Mouse (Mus musculus) forebrain, embryonic 16.5 days (tissue): ENCODE data around the gene Ahdc1. TPM values are rescaled to one million over a fixed set of nuclear protein-coding genes. Genes with fewer than 3 reads are reported as not detected.
A peak's percentile ranks its signal among the peaks of the same experiment; 100 is the strongest.

Source experiments
- ATAC-seq: fragments of 200-750 bp; cut with Nextera tagmentation; 2 replicates; pipeline ENCODE4 v1.8.0; 2017; ENCODE audit warnings: mild to moderate bottlenecking, moderate library complexity
- H3K27ac ChIP-seq: fragments of 300-500 bp; sonication (generic); 2 replicates; pipeline ENCODE4 v1.5.1; 2014; ENCODE audit warnings: low read length, control low read depth
- H3K27me3 ChIP-seq: fragments of 300-500 bp; sonication (generic); replicated peaks from 2 replicates; pipeline ENCODE4 v1.6.1; 2014; ENCODE audit warnings: low read length; ENCODE audit not compliant: control insufficient read depth, insufficient read depth
- H3K36me3 ChIP-seq: fragments of 300-500 bp; sonication (generic); 2 replicates; pipeline ENCODE4 v1.6.1; 2014; ENCODE audit not compliant: control insufficient read depth, insufficient read depth
- H3K4me1 ChIP-seq: fragments of 300-500 bp; sonication (generic); replicated peaks from 2 replicates; pipeline ENCODE4 v1.6.1; 2014; ENCODE audit warnings: low read length; ENCODE audit not compliant: control insufficient read depth, insufficient read depth
- H3K4me2 ChIP-seq: fragments of 300-500 bp; sonication (generic); 2 replicates; pipeline ENCODE4 v1.6.1; 2014; ENCODE audit warnings: mild to moderate bottlenecking, low read length, control low read depth
- H3K4me3 ChIP-seq: fragments of 300-500 bp; sonication (generic); replicated peaks from 2 replicates; pipeline ENCODE4 v1.5.1; 2014; ENCODE audit warnings: mild to moderate bottlenecking, low read length, control low read depth
- H3K9ac ChIP-seq: fragments of 300-500 bp; sonication (generic); replicated peaks from 2 replicates; pipeline ENCODE4 v1.6.1; 2014; ENCODE audit warnings: low read depth, low read length, control low read depth
- H3K9me3 ChIP-seq: fragments of 300-500 bp; sonication (generic); 2 replicates; pipeline ENCODE4 v1.6.1; 2016; ENCODE audit warnings: low read length; ENCODE audit not compliant: control insufficient read depth
- WGBS: fragments of 180-500 bp; shearing (Covaris S2); extraction: QIAGEN DNeasy Blood & Tissue Kit; methylation state at CpG from one replicate; pipeline ENCODE4 v1.1.7; 2014; 5-methylcytosine and 5-hydroxymethylcytosine counted together
- polyA plus RNA-seq: library from polyadenylated mRNA; unstranded; fragments of >200 nt; fragmentation: Nextera tagmentation; extraction: Ambion mirVana; gene quantifications from 2 replicates; pipeline ENCODE4 v1.2.1, GENCODE M21; 2015

The Ahdc1 gene
- polyA plus RNA-seq, 1 experiment from 2014 or later: 13.0 TPM

DNA sequence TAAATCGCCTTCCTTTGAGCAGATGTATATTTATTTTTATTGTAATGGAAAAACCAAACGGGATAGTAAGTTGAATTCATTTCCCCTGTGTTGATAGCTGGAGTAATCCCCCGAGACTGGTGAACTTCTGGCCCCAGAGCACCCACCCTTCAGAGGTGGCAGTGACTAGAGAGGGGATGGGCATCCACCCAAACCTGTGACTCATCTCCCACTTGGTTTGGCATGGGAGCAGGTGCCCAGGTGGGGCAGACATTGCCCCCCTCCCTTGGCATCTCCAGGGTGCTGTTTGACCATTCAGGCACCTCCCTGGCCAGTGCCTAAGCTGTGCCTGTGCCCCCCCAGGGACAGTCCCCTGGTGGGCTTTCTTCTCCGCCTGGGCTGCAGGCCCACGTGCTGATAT is 3.0 kb downstream of the Ahdc1 start:
- peaks cover 60% of the 10 kb centered on the region for H3K4me1 ChIP-seq
- 20% methylated on average over 5 of the region's 5 CpGs for WGBS
- H3K9ac ChIP-seq: peak overlapping the region; percentile 99
- no peaks in the 10 kb centered on the region for H3K36me3 ChIP-seq
- peak overlapping the region; percentile 76 for H3K4me2 ChIP-seq
- peak overlapping the region; percentile 98 for H3K27ac ChIP-seq
- peak overlapping the region; percentile 93 for H3K4me3 ChIP-seq
- peaks cover 10% of the 10 kb centered on the region for H3K27me3 ChIP-seq
- H3K9me3 ChIP-seq: no peaks in the 10 kb centered on the region
- no peak for ATAC-seq

DNA sequence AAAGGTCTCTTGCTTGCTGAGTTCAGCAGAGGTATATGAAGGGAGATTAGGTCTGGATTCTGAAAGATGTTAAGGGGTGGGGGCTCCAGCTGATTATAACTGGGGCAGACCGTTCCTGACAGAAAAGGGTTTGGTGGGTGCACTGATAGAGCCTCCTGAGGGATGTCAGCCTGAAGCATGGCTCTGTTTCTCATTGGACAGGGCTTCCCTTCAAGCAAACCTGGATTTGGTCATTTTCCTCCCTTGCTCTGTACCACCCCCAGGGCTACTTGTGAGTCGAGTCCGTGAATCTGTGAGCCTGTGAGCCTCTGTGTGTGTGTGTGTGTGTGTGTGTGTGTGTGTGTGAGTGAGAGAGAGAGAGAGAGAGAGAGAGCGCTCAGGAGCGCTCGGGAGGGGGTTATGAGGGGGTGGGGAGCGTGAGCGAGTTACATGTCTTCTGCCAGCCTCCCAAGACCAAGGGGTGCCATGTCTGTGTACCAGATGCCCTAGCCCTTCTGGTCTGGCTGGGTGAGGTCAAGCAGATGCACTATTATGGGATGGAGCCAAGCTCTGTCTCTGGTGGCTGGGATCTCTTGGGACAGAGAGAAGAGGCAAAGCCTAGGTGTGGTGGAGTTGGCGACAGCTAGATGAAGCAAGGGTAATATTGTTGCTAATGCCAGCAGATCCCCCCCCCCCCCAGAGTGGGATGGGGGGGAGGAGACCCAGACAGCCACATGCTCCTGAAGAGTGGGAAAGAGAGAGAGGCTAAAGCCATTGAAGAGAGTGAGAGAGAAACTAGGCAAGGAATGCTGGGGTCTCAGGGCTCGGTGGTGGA is 4.0 kb downstream of the Ahdc1 start:
- no peak for ATAC-seq
- H3K9ac ChIP-seq: peak overlapping the region; percentile 18; the same call in 1 of the 2 replicates
- 17% methylated on average over 10 of the region's 10 CpGs for WGBS
- peaks cover 6% of the 10 kb centered on the region for H3K27me3 ChIP-seq
- H3K9me3 ChIP-seq: no peaks in the 10 kb centered on the region
- H3K4me1 ChIP-seq: peaks cover 68% of the 10 kb centered on the region
- H3K4me2 ChIP-seq: peak overlapping the region; percentile 76
- peak overlapping the region; percentile 93 for H3K4me3 ChIP-seq
- peak overlapping the region; percentile 39 for H3K27ac ChIP-seq
- H3K36me3 ChIP-seq: no peaks in the 10 kb centered on the region

DNA sequence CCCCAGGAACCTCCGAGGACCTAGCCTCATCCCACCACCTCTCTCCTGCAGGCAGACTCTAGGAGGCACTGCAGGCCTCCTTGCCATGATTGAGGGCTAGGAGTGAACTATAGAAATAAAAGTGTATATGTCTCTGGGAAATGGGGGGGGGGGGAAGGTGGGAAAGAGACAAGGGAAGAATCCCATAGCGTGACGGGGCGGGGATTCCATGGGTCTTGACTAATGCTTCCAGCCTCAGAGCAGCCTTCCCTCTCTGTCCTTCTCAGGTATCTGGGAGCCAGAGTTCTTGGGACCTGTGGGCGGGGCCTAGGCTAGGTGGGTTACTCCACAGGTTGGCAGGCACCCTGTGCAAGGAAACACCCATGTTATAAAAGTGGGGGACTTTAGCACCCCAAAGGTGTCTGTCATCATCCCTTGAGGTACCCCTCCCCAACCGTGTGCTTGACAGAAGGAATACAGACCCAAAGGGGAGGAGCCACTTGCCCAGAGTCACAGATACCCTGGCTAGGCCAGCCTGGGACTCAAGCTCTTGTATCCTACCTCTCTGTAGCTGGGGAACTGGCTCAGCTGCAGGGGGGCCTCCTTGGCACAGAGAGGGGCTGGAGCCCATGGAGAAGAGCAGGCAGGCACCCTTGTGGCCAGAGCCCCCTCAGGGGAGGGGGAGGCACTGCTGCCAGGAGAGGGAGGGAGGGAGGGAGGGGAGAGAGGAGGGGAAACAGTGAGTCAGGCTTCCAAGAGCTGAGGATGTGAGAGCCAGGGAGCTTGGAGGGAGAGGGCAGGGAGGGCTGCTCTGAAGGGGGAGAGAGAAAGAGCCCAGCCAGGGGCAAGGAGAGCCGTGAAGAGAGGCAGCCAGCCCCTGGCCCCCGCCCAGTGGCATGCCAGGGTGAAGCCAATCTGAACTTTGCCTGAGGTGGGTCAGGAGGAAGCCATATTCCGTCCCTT is 4.9 kb downstream of the Ahdc1 start:
- peak; percentile 14; the same call in 1 of the 2 replicates for ATAC-seq
- 30% methylated on average over 9 of the region's 9 CpGs for WGBS
- Histone ChIP-seq H3K9me3 (no peaks in the 10 kb centered on the region), H3K9ac (peak overlapping the region; percentile 14; the same call in 1 of the 2 replicates), H3K27ac (peak overlapping the region; percentile 31; the same call in 1 of the 2 replicates), H3K4me1 (peaks cover 72% of the 10 kb centered on the region), H3K36me3 (no peaks in the 10 kb centered on the region), H3K27me3 (no peaks in the 10 kb centered on the region; the same call in 1 of the 2 replicates), H3K4me3 (0 out of 2 replicates have a peak overlapping the region, but pooled peaks have one; percentile 3), H3K4me2 (peak overlapping the region; percentile 76)

DNA sequence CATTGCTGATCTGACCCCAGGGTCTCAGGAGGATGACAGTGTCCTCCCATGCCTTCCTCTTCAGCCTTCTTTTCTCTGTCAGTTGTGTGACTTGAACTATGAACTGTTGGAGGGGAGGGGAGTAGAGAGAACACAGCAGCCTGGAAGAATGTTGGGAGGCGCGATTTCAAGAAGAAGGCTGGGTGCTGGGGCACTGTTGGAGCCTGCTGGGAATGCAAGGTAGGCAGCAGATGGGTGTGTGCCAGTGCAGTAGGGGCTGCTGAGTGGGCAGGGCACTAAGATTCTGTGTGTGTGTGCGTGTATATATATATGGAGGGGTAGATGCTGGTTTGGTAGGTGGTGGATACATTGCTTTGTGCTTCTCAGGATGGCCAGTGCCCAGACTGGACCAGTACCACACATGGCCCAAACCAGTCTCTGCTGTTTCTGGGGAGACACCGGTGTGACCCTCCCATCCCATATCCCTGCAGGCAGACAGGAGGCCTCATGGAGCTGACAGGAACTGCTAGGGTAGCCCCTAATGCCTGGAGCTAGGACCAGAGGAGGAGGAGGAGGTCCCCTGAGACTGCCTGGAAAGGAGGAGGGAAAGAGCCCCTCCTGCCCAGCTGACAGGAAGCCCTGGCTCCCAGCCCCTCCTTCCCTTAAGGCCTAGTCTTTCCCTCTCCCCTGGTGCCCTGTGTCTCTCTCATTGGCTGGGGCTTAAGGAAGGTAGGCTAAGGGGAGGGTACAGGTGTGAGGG is 5.8 kb downstream of the Ahdc1 start:
- Histone ChIP-seq H3K9ac (peak overlapping the region; percentile 14; the same call in 1 of the 2 replicates), H3K27me3 (no peaks in the 10 kb centered on the region), H3K9me3 (no peaks in the 10 kb centered on the region), H3K4me1 (peaks cover 78% of the 10 kb centered on the region), H3K4me3 (no peak overlapping the region), H3K4me2 (peak overlapping the region; percentile 18; the same call in 1 of the 2 replicates), H3K36me3 (no peaks in the 10 kb centered on the region), H3K27ac (peak overlapping the region; percentile 23; the same call in 1 of the 2 replicates)
- no peak for ATAC-seq
- 35% methylated on average over 4 of the region's 4 CpGs for whole genome bisulfite sequencing

DNA sequence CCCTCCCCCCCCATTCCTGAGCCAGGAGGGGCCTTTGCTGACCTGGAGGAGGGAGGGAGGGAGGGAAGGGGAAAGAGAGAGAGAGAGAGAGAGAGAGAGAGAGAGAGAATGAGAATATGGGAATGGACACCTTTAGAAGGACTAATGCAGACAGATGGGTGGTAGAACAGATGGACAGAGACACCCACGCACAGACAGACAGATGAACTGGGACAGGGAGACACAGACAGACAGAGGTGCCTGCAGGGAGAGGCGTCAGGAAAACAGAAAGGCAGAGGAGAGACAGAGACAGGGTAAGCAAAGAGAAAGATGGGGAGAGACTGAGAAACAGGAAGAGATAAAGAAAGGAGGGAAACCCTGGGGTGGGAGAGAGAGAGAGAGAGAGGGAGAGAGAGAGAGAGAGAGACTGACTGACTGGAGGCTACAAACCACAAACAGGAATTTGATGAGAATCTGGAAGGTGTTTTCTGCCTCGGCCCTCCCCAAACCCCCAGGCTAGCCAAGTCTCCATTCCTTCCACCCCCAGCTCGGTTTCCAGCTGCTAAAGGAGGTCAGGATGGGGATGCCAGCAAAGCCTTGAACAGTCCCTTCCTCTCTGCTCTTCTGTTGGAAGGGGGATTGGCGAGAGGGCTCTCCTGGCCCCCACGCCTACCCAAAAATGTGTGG is 6.7 kb downstream of the Ahdc1 start:
- ATAC-seq: no peak
- H3K36me3 ChIP-seq: no peaks in the 10 kb centered on the region
- H3K4me3 ChIP-seq: no peak overlapping the region
- H3K27me3 ChIP-seq: no peaks in the 10 kb centered on the region
- WGBS: 66% methylated on average over 6 of the region's 6 CpGs
- no peak overlapping the region for H3K9ac ChIP-seq
- peaks cover 87% of the 10 kb centered on the region for H3K4me1 ChIP-seq
- no peak overlapping the region for H3K4me2 ChIP-seq
- H3K9me3 ChIP-seq: no peaks in the 10 kb centered on the region
- H3K27ac ChIP-seq: no peak overlapping the region

DNA sequence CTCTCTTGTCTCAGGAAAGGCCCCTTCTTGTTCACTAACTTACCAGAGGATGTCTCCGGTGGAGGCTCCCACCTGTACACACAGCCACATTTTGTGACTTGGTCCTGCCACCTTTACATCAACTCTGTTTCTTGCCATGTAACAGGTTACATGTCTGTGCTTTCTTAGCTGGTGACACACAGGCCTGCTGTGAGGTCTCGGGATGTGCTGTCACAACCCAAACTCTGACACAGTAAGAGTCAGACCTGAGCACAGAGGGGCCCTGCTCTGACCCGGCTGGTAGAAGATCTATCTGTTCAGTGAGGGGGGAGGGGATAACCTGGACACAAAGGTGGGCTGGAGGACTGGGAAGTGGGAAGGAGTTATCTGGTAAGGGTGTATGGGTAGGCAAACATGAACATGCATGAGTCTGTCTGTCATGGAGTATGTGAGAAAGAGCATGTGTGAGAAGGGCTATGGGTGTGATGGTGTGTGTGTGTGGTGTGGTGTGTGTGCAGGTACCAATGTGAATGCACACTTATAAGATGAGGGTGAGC is 7.3 kb downstream of the Ahdc1 start:
- Histone ChIP-seq H3K4me2 (no peak overlapping the region), H3K9ac (no peak overlapping the region), H3K4me3 (no peak overlapping the region), H3K4me1 (peaks cover 89% of the 10 kb centered on the region), H3K27ac (no peak overlapping the region), H3K9me3 (no peaks in the 10 kb centered on the region), H3K27me3 (no peaks in the 10 kb centered on the region), H3K36me3 (no peaks in the 10 kb centered on the region)
- ATAC-seq: no peak
- WGBS: 74% methylated on average over 3 of the region's 3 CpGs

DNA sequence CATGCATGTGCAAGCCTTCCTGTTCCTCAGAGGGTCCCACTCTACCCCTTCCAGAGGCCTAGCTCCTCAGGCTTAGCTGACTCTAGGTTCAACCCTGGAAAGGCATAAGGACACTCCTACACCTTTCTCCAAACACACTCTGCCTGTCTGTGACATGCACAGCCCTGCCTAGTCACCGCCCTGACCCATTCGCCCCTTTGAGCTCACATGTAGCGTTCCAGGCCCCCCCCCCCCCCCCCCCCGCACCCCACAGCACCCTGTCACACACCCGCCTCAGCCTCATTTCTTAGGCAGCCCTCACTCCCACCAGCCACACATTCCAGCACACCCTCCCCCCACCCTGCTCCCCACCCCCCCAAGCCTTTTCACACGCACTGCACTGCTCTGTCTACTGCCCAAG is 9.7 kb downstream of the Ahdc1 start:
- H3K4me2 ChIP-seq: no peak overlapping the region; the same call in 1 of the 2 replicates
- peak overlapping the region; percentile 65; the same call in 1 of the 2 replicates for H3K27ac ChIP-seq
- WGBS: 42% methylated on average over 2 of the region's 6 CpGs
- no peak overlapping the region; the same call in 1 of the 2 replicates for H3K9ac ChIP-seq
- H3K4me3 ChIP-seq: no peak overlapping the region
- no peaks in the 10 kb centered on the region for H3K27me3 ChIP-seq
- peaks cover 88% of the 10 kb centered on the region for H3K4me1 ChIP-seq
- no peaks in the 10 kb centered on the region for H3K36me3 ChIP-seq
- no peak for ATAC-seq
- no peaks in the 10 kb centered on the region for H3K9me3 ChIP-seq

DNA sequence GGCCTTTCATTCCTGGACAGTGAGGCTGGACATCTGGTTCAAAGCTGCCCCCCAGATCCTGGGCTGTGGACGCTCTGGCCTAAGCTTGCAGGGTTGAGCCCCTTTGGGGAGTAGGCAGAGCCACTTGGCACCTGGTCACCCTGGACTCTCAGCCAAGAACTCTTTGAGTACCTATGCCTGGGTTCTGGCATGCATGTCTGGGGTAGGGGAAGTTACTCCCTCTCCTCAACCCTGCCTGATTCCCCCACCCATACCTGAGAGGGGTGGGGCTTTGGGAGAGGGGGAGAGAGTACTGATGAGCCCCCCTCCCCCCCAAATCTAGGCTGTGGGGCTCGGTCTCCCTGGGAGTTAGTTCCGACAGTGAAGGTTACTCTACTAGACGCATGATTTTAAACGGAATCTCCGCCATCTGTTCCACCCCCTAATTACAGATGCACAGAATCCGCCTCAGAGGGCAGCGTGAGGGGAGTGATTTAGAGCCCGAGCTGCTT is 10.2 kb downstream of the Ahdc1 start:
- Histone ChIP-seq H3K4me1 (peaks cover 87% of the 10 kb centered on the region), H3K36me3 (no peaks in the 10 kb centered on the region), H3K27ac (peak overlapping the region; percentile 65), H3K9me3 (no peaks in the 10 kb centered on the region), H3K4me2 (peak overlapping the region; percentile 48), H3K27me3 (no peaks in the 10 kb centered on the region), H3K4me3 (no peak overlapping the region), H3K9ac (no peak overlapping the region)
- ATAC-seq: peak; percentile 10; the same call in 1 of the 2 replicates
- WGBS: 5% methylated on average over 9 of the region's 9 CpGs
